Mouse (Mus musculus): Measurements from ENCODE around the gene Egfl8. TPM values are rescaled to one million over a fixed set of nuclear protein-coding genes. Genes with fewer than 3 reads are reported as not detected.

Egfl8 gene
- polyA plus RNA-seq, 1 experiment from 2014 or later = 10.2 TPM

DNA sequence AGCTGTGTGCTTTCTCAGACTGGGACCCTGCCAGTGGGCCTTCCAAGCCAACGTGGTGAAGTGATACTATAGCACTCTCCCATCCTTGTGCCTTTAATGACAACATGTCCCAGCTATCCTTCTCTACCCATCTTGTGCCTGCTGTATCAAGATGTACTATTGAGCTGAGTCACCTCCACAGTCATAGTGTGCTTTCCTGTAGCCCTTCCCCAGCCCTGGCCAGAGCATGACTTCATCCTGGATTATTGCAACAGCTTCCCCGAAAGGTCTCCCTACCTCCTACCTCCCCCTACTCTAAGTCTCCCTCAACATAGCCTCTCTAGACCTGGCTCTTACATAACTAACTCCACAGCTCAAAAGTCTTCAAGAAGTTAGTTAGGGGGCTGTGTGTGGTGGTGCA lies 19.9 kb upstream of the Egfl8 start:
- H3K27me3 ChIP-seq = peaks cover 35% of the 10 kb centered on the region
- H3K4me3 ChIP-seq = no peak overlapping the region
- WGBS = 68% methylated on average over 2 of the region's 2 CpGs
- peaks cover 23% of the 10 kb centered on the region for H3K4me1 ChIP-seq
- no peak overlapping the region for H3K27ac ChIP-seq
- H3K9ac ChIP-seq = no peak overlapping the region
- no peaks in the 10 kb centered on the region for H3K9me3 ChIP-seq
- no peaks in the 10 kb centered on the region for H3K36me3 ChIP-seq
- H3K4me2 ChIP-seq = no peak overlapping the region
- ATAC-seq (ENCODE audit: insufficient number of reproducible peaks, insufficient read depth, low FRiP score, low TSS enrichment, low read depth) = no peak

DNA sequence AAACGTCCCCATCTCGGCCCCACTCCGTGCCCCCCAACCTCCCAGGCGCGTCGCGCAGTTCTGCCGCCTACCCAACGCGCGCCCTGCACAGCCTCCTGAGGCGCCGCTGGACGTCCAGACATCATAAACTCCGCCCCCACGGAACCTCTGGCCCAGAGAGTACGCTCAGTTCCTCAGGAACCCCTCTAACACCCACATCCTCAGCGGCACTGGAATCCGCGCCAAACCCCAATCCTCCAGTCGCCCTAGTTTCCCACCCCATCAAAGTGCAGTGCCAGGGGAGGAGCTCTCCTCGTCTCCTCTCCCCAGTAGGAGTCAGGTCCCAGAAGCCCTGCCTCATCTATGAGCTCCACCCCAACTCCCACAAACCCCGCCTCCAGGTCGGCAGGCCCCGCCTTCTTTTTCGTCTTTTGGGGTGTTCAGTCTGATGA lies 16.5 kb upstream of the Egfl8 start:
- H3K27ac ChIP-seq = 0 out of 2 replicates have a peak overlapping the region, but pooled peaks have one; percentile 22
- peak overlapping the region; percentile 91 for H3K4me2 ChIP-seq
- peaks cover 49% of the 10 kb centered on the region for H3K27me3 ChIP-seq
- peak overlapping the region; percentile 67 for H3K9ac ChIP-seq
- ATAC-seq (ENCODE audit: insufficient number of reproducible peaks, insufficient read depth, low FRiP score, low TSS enrichment, low read depth) = peak; percentile 52
- H3K36me3 ChIP-seq = no peaks in the 10 kb centered on the region
- no peaks in the 10 kb centered on the region for H3K9me3 ChIP-seq
- H3K4me3 ChIP-seq = peak overlapping the region; percentile 46
- WGBS = 1% methylated on average over 26 of the region's 26 CpGs
- H3K4me1 ChIP-seq = peaks cover 51% of the 10 kb centered on the region

- Histone ChIP-seq H3K36me3 (no peaks in the 10 kb centered on the region), H3K4me1 (peaks cover 52% of the 10 kb centered on the region), H3K27me3 (peaks cover 49% of the 10 kb centered on the region), H3K9ac (peak overlapping the region; percentile 67), H3K27ac (no peak overlapping the region), H3K4me3 (peak overlapping the region; percentile 46), H3K9me3 (no peaks in the 10 kb centered on the region), H3K4me2 (peak overlapping the region; percentile 91)
- no peak for ATAC-seq (ENCODE audit: insufficient number of reproducible peaks, insufficient read depth, low FRiP score, low TSS enrichment, low read depth)
- WGBS = 6% methylated on average over 12 of the region's 12 CpGs
These were observed 15.9 kb upstream of the Egfl8 start for GRCm38 (mm10) chr17:34631647-34632046.

DNA sequence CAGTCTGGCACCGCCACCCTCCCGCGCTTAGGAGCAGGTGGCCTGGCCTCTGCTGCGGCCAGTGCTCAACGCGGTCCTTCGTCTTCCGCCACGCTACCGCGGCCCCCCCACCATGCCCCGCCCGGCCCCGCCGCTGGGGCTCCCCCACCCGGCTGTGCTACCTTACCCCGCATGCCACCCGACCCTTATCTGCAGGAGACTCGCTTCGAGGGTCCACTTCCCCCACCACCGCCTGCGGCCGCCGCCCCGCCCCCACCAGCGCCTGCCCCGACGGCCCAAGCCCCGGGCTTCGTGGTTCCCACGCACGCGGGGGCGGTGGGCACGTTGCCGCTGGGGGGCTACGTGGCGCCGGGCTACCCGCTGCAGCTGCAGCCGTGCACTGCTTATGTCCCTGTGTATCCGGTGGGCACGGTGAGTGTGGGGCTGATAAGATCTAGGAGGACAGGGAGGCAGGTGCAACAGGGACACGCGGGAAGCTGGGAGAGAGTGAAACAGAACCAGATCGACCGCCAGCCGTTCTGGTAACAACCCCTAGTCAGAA lies 15.1 kb upstream of the Egfl8 start:
- peaks cover 60% of the 10 kb centered on the region for H3K4me1 ChIP-seq
- H3K27ac ChIP-seq = no peak overlapping the region
- peak overlapping the region; percentile 91 for H3K4me2 ChIP-seq
- 2% methylated on average over 48 of the region's 48 CpGs for WGBS
- no peak for ATAC-seq (ENCODE audit: insufficient number of reproducible peaks, insufficient read depth, low FRiP score, low TSS enrichment, low read depth)
- no peaks in the 10 kb centered on the region for H3K9me3 ChIP-seq
- peaks cover 49% of the 10 kb centered on the region for H3K27me3 ChIP-seq
- H3K4me3 ChIP-seq = peak overlapping the region; percentile 46
- 0 out of 2 replicates have a peak overlapping the region, but pooled peaks have one; percentile 27 for H3K9ac ChIP-seq
- no peaks in the 10 kb centered on the region for H3K36me3 ChIP-seq

GRCm38 (mm10) chr17:34629796-34630603 lies 14.2 kb upstream of the Egfl8 start:
- H3K9ac ChIP-seq = peak overlapping the region; percentile 83; the same call in 1 of the 2 replicates

GRCm38 (mm10) chr17:34629221-34629751 lies 13.5 kb upstream of the Egfl8 start, which contains the start of gene Prrt1:
Gene Prrt1 (plus strand): TSS chr17:34629533.
- peaks cover 6% of the 10 kb centered on the region; the same call in 1 of the 2 replicates for H3K36me3 ChIP-seq
- H3K4me1 ChIP-seq = peaks cover 61% of the 10 kb centered on the region
- ATAC-seq (ENCODE audit: insufficient number of reproducible peaks, insufficient read depth, low FRiP score, low TSS enrichment, low read depth) = no peak
- WGBS = 2% methylated on average over 16 of the region's 16 CpGs
- peaks cover 47% of the 10 kb centered on the region for H3K27me3 ChIP-seq
- peak within 1 kb of the TSS; percentile 97 for H3K27ac ChIP-seq
- peak within 1 kb of the TSS; percentile 82 for H3K4me3 ChIP-seq
- H3K9ac ChIP-seq = peak within 1 kb of the TSS; percentile 83
- H3K4me2 ChIP-seq = peak within 1 kb of the TSS; percentile 91
- no peaks in the 10 kb centered on the region for H3K9me3 ChIP-seq

More at GRCm38 (mm10) chr17:34629796-34630603, 14.2 kb upstream of the Egfl8 start:
- H3K27ac ChIP-seq = no peak overlapping the region
- H3K4me1 ChIP-seq = peaks cover 61% of the 10 kb centered on the region
- peak overlapping the region; percentile 82 for H3K4me3 ChIP-seq
- WGBS = 12% methylated on average over 12 of the region's 12 CpGs
- peaks cover 5% of the 10 kb centered on the region; the same call in 1 of the 2 replicates for H3K36me3 ChIP-seq
- H3K4me2 ChIP-seq = peak overlapping the region; percentile 91
- no peaks in the 10 kb centered on the region for H3K9me3 ChIP-seq
- no peak for ATAC-seq (ENCODE audit: insufficient number of reproducible peaks, insufficient read depth, low FRiP score, low TSS enrichment, low read depth)
- H3K27me3 ChIP-seq = peaks cover 47% of the 10 kb centered on the region

DNA sequence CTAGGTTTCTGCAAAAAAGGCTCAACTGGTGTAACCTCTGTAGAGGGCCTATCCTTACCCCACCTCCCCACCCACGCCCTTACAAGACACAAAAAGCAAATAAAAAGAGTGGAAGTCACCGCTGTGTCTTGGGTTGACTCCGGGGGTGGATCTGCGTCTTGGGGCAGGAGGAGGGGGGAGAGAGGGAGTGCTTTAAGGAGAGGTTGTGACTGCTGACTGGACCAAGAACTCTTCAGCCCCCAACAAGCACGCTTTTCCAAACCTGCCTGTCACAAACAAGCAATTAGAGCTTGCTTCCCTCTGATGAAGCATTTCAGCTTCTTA lies 12.8 kb upstream of the Egfl8 start:
- peak overlapping the region; percentile 97 for H3K27ac ChIP-seq
- H3K4me3 ChIP-seq = peak overlapping the region; percentile 82
- no peak for ATAC-seq (ENCODE audit: insufficient number of reproducible peaks, insufficient read depth, low FRiP score, low TSS enrichment, low read depth)
- peak overlapping the region; percentile 83 for H3K9ac ChIP-seq
- 24% methylated on average over 5 of the region's 5 CpGs for WGBS
- peaks cover 61% of the 10 kb centered on the region for H3K4me1 ChIP-seq
- H3K36me3 ChIP-seq = peaks cover 13% of the 10 kb centered on the region
- peak overlapping the region; percentile 91 for H3K4me2 ChIP-seq
- H3K27me3 ChIP-seq = peaks cover 43% of the 10 kb centered on the region
- H3K9me3 ChIP-seq = no peaks in the 10 kb centered on the region

DNA sequence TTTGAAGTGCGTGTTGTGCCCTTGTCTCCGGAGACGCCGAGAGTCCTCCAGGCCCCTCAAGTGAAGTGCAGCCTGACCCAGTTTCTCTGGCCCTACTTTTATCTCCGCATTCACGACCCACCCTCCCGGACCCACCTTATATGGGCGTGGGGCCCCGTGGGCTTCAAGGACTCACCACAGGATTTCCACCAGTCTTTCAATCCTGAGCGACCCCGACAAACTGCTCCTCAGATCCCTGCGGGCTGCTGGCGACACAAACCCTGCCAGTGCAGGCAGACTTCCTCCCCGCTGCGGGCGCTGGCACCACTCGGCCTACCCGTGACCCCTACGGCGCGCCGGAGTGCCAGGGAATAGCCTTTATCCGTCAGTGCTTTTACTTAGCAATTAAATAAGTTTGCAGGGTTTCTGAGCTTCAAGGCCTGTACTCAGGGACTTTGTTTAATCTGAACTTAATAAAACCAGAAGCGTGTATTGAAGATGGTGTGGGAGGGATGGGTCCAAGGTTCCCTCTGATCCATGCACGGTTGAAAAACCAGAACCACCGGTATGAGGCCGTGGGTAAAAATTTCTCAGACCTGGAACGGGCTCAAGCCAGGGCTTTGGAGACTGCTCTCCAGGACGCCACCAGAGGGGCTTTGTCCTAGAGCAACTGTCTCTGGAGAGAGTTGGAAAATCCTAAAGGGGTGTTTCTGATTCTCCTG lies 12.3 kb upstream of the Egfl8 start, which contains the start of gene Ppt2:
Gene Ppt2, minus strand, starts transcription at position 568 of the 701 bp plus-strand sequence.
- WGBS = 2% methylated on average over 29 of the region's 29 CpGs
- Histone ChIP-seq H3K9me3 (no peaks in the 10 kb centered on the region), H3K27me3 (peaks cover 38% of the 10 kb centered on the region), H3K9ac (peak within 1 kb of the TSS; percentile 83), H3K4me1 (peaks cover 61% of the 10 kb centered on the region), H3K4me3 (peak within 1 kb of the TSS; percentile 82), H3K4me2 (peak within 1 kb of the TSS; percentile 91), H3K27ac (peak within 1 kb of the TSS; percentile 97), H3K36me3 (peaks cover 17% of the 10 kb centered on the region)
- no peak for ATAC-seq (ENCODE audit: insufficient number of reproducible peaks, insufficient read depth, low FRiP score, low TSS enrichment, low read depth)

GRCm38 (mm10) chr17:34627093-34627942 lies 11.5 kb upstream of the Egfl8 start:
- Histone ChIP-seq H3K27ac (peak overlapping the region; percentile 97), H3K36me3 (peaks cover 24% of the 10 kb centered on the region), H3K9me3 (no peaks in the 10 kb centered on the region), H3K9ac (peak overlapping the region; percentile 83), H3K4me3 (peak overlapping the region; percentile 82), H3K4me2 (peak overlapping the region; percentile 91), H3K27me3 (peaks cover 31% of the 10 kb centered on the region), H3K4me1 (peaks cover 58% of the 10 kb centered on the region)
- WGBS = under 1% methylated on average over 40 of the region's 45 CpGs
- peak; percentile 67; the same call in 1 of the 2 replicates for ATAC-seq (ENCODE audit: insufficient number of reproducible peaks, insufficient read depth, low FRiP score, low TSS enrichment, low read depth)

DNA sequence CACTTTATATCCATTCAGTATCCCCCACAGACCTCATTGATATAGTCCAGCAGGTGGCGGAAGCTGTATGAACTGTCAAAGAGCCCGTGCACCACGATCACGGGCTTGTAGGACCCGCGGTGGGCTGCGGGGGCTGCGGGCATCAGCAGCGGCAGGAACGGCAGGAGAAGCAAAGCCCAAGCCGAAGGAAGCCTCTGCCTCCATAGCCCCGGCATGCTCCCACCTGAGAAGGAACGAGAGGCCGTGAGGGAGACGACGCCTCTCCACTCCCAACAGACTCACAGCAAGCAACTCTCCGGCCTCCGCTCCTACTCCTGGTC lies 11.0 kb upstream of the Egfl8 start:
- ATAC-seq (ENCODE audit: insufficient number of reproducible peaks, insufficient read depth, low FRiP score, low TSS enrichment, low read depth) = no peak
- 1% methylated on average over 18 of the region's 18 CpGs for WGBS
- peaks cover 52% of the 10 kb centered on the region for H3K4me1 ChIP-seq
- peak overlapping the region; percentile 97 for H3K27ac ChIP-seq
- H3K9ac ChIP-seq = peak overlapping the region; percentile 83
- peaks cover 25% of the 10 kb centered on the region for H3K27me3 ChIP-seq
- H3K4me3 ChIP-seq = peak overlapping the region; percentile 82
- H3K4me2 ChIP-seq = peak overlapping the region; percentile 91
- no peaks in the 10 kb centered on the region for H3K9me3 ChIP-seq
- H3K36me3 ChIP-seq = peaks cover 30% of the 10 kb centered on the region

All from embryonic facial prominence, embryonic 13.5 days (tissue).